Mouse (Mus musculus) myocyte (in vitro differentiated cells): ENCODE measurements around the gene Esrrg.

Source experiments
- MAX ChIP-seq: IDR thresholded peaks from one replicate; pipeline ENCODE4 v1.6.1; 2011; ENCODE audit warnings: low read depth, mild to moderate bottlenecking, control low read depth
- MYOG ChIP-seq, 3 experiments: IDR thresholded peaks; one replicate each; pipeline ENCODE4 v1.6.1; 2011; ENCODE audit warnings: control low read depth in 2 of 3, low read depth in 2 of 3, mild to moderate bottlenecking in 2 of 3; ENCODE audit not compliant: insufficient read length in 2 of 3, control insufficient read depth in 1 of 3, insufficient read depth in 1 of 3
- POLR2A ChIP-seq: IDR thresholded peaks from one replicate; pipeline ENCODE4 v1.6.1; 2011; ENCODE audit warnings: low read depth, mild to moderate bottlenecking, control low read depth, moderate library complexity; ENCODE audit not compliant: insufficient read length
- POLR2AphosphoS2 ChIP-seq: IDR thresholded peaks from one replicate; pipeline ENCODE4 v1.6.1; 2011; ENCODE audit warnings: low read depth, control low read depth; ENCODE audit not compliant: insufficient read length
- SRF ChIP-seq: IDR thresholded peaks from one replicate; pipeline ENCODE4 v1.6.1; 2011; ENCODE audit warnings: low read depth; ENCODE audit not compliant: control insufficient read depth, insufficient read length
- TCF12 ChIP-seq: IDR thresholded peaks from one replicate; pipeline ENCODE4 v1.6.1; 2011; ENCODE audit warnings: mild to moderate bottlenecking, control low read depth; ENCODE audit not compliant: poor library complexity, insufficient read depth, severe bottlenecking
- TCF3 ChIP-seq: IDR thresholded peaks from one replicate; pipeline ENCODE4 v1.6.1; 2011; ENCODE audit warnings: low read depth, control low read depth; ENCODE audit not compliant: insufficient read length
- USF1 ChIP-seq: IDR thresholded peaks from one replicate; pipeline ENCODE4 v1.6.1; 2011; ENCODE audit warnings: low read depth, mild to moderate bottlenecking, control low read depth, moderate library complexity

GRCm38 (mm10) chr1:188105516-188105915, 496.9 kb downstream of the Esrrg start:
- TF ChIP-seq POLR2A (no peak), SRF (no peak), MAX (no peak), MYOG (IDR thresholded peaks at IDR 0.05; ENCODE audit: control insufficient read depth in 1 of 3, insufficient read depth in 1 of 3, insufficient read length in 2 of 3, low read depth in 2 of 3) (no peak), TCF12 (no peak), POLR2AphosphoS2 (no peak), TCF3 (no peak), USF1 (no peak)
